Mouse (Mus musculus) spleen, adult 18-20 months (tissue): ENCODE measurements around the gene Slco4c1.

Experiments
- DNase-seq, 2 experiments: peaks; one replicate each; pipeline ENCODE4 v3.0.0; 2022; ENCODE audit warnings: mixed read lengths in 2 of 2

The Slco4c1 gene

GRCm38 (mm10) chr1:96871528-96872360, at the start of gene Slco4c1:
Slco4c1 (minus strand) TSS chr1:96872171.
- peak in 1 of 2 experiments; percentile 2 for DNase-seq

- DNase-seq, result no peak
Measured at GRCm38 (mm10) chr1:96917333-96917732, 45.4 kb upstream of the Slco4c1 start.

GRCm38 (mm10) chr1:96883788-96884187, 11.8 kb upstream of the Slco4c1 start:
- DNase-seq, result no peak

GRCm38 (mm10) chr1:96878572-96878971, 6.6 kb upstream of the Slco4c1 start:
- no peak for DNase-seq

GRCm38 (mm10) chr1:96876076-96876475, 4.1 kb upstream of the Slco4c1 start:
- DNase-seq, result no peak

GRCm38 (mm10) chr1:96874636-96875035, 2.7 kb upstream of the Slco4c1 start:
- DNase-seq, result no peak

- no peak for DNase-seq
Measured at GRCm38 (mm10) chr1:96872361-96872693, 356 bp upstream of the Slco4c1 start.

GRCm38 (mm10) chr1:96870764-96871307, 1.1 kb downstream of the Slco4c1 start:
- no peak for DNase-seq

- no peak for DNase-seq
Measured at GRCm38 (mm10) chr1:96868722-96869121, 3.2 kb downstream of the Slco4c1 start.

GRCm38 (mm10) chr1:96866002-96866401, 6.0 kb downstream of the Slco4c1 start:
- DNase-seq, result no peak

GRCm38 (mm10) chr1:96864120-96864519, 7.9 kb downstream of the Slco4c1 start:
- no peak for DNase-seq

- no peak for DNase-seq
Measured at GRCm38 (mm10) chr1:96859995-96860684, 11.8 kb downstream of the Slco4c1 start.

GRCm38 (mm10) chr1:96853541-96853940, 18.4 kb downstream of the Slco4c1 start:
- DNase-seq, result no peak

- no peak for DNase-seq
Measured at GRCm38 (mm10) chr1:96849101-96849500, 22.9 kb downstream of the Slco4c1 start.

GRCm38 (mm10) chr1:96848606-96849005, 23.4 kb downstream of the Slco4c1 start:
- no peak for DNase-seq

GRCm38 (mm10) chr1:96846727-96847126, 25.2 kb downstream of the Slco4c1 start:
- no peak for DNase-seq

GRCm38 (mm10) chr1:96805287-96805727, 66.7 kb downstream of the Slco4c1 start:
- DNase-seq, result no peak

GRCm38 (mm10) chr1:96801595-96801994, 70.4 kb downstream of the Slco4c1 start:
- no peak for DNase-seq

- no peak for DNase-seq
Measured at GRCm38 (mm10) chr1:96794690-96795089, 77.3 kb downstream of the Slco4c1 start.

- DNase-seq, result no peak
Measured at GRCm38 (mm10) chr1:96794290-96794689, 77.7 kb downstream of the Slco4c1 start.

GRCm38 (mm10) chr1:96789268-96789667, 82.7 kb downstream of the Slco4c1 start:
- DNase-seq, result no peak

- DNase-seq, result no peak
Measured at GRCm38 (mm10) chr1:96774174-96774573, 97.8 kb downstream of the Slco4c1 start.

- no peak for DNase-seq
Measured at GRCm38 (mm10) chr1:96773712-96774111, 98.3 kb downstream of the Slco4c1 start.

- DNase-seq, result no peak
Measured at GRCm38 (mm10) chr1:96770283-96770682, 101.7 kb downstream of the Slco4c1 start.
